Mouse (Mus musculus): ENCODE measurements around the gene Hoxc5.

Hoxc5 gene

GRCm38 (mm10) chr15:103039609-103040008 lies 72.4 kb downstream of the Hoxc5 start:
- DNase-seq, result no peak

GRCm38 (mm10) chr15:103040601-103041000 lies 73.4 kb downstream of the Hoxc5 start:
- no peak for DNase-seq

GRCm38 (mm10) chr15:103041613-103042012 lies 74.4 kb downstream of the Hoxc5 start:
- DNase-seq, result no peak

GRCm38 (mm10) chr15:103042209-103042608 lies 75.0 kb downstream of the Hoxc5 start:
- DNase-seq, result no peak

GRCm38 (mm10) chr15:103051670-103052069 lies 84.4 kb downstream of the Hoxc5 start:
- no peak for DNase-seq

GRCm38 (mm10) chr15:103053210-103053609 lies 86.0 kb downstream of the Hoxc5 start:
- no peak for DNase-seq

GRCm38 (mm10) chr15:103056396-103056795 lies 89.2 kb downstream of the Hoxc5 start:
- DNase-seq, result no peak

- no peak for DNase-seq
These were observed 91.5 kb downstream of the Hoxc5 start for GRCm38 (mm10) chr15:103058715-103059114.

GRCm38 (mm10) chr15:103059393-103059992 lies 92.2 kb downstream of the Hoxc5 start:
- DNase-seq, result no peak

GRCm38 (mm10) chr15:103060021-103060340 lies 92.7 kb downstream of the Hoxc5 start:
- DNase-seq, result no peak

GRCm38 (mm10) chr15:103060341-103061130 lies 93.3 kb downstream of the Hoxc5 start:
- DNase-seq, result no peak

GRCm38 (mm10) chr15:103061131-103061825 lies 94.0 kb downstream of the Hoxc5 start:
- no peak for DNase-seq

- DNase-seq, result no peak
These were observed 94.7 kb downstream of the Hoxc5 start for GRCm38 (mm10) chr15:103061988-103062387.

- no peak for DNase-seq
These were observed 98.4 kb downstream of the Hoxc5 start for GRCm38 (mm10) chr15:103065642-103066041.
